Mouse (Mus musculus): ENCODE results near the gene Echdc3. TPM values are rescaled to one million over a fixed set of nuclear protein-coding genes. Genes with fewer than 3 reads are reported as not detected.

Gene Echdc3
- polyA plus RNA-seq, 2 experiments = 8.7 to 8.8 TPM

DNA sequence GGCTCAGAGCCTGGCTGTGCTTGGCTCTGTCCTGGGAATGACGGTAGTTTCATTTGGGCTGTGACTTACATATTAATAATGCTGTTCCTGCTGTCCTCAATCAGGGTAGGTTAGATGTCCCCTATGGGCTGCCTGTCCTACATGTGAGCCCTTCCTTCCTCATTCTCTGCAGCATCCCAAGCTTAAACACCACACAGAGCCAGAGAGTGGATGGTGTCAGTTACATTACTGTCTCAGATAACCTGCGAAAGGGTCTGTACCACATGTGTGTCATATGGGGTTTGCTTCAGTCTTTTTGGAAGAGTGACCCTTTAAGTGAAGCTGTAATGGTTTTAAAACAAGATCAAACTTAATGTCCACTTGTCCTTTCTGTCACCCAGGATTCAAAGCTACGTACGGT, 45.2 kb upstream of the Echdc3 start:
- Histone ChIP-seq H3K36me3 (replicated peaks; ENCODE audit: control insufficient read depth, insufficient read depth, low read depth) (no peaks in the 10 kb centered on the region), H3K4me3 (ENCODE audit: insufficient read depth in 1 of 2, low read depth in 2 of 2, low read length in 2 of 2) (no peak overlapping the region), H3K4me1 (replicated peaks; ENCODE audit: control insufficient read depth in 2 of 2, insufficient read depth in 2 of 2, low read length in 1 of 2) (peaks cover 5 to 7% of the 10 kb centered on the region in 2 experiments), H3K9ac (replicated peaks) (no peak overlapping the region), H3K27me3 (ENCODE audit: control insufficient read depth, insufficient read depth, low read length) (no peaks in the 10 kb centered on the region), H3K4me2 (ENCODE audit: low read depth) (no peak overlapping the region), H3K27ac (no peak overlapping the region), H3K9me3 (ENCODE audit: control insufficient read depth, low read length) (no peaks in the 10 kb centered on the region)
- DNase-seq (ENCODE audit: low read depth in 3 of 3, low spot score in 3 of 3) = no peak
- 88% methylated on average over 4 of the region's 4 CpGs for WGBS (ENCODE audit: insufficient replicate concordance)
- no peak for ATAC-seq (ENCODE audit: insufficient read depth)
- TF ChIP-seq EP300 (IDR thresholded peaks at IDR 0.05; ENCODE audit: low read depth) = no peak
- no peak for TF ChIP-seq CTCF (IDR thresholded peaks at IDR 0.05; ENCODE audit: low read depth)

- Histone ChIP-seq H3K4me1 (replicated peaks; ENCODE audit: control insufficient read depth in 2 of 2, insufficient read depth in 2 of 2, low read length in 1 of 2) (peaks cover 0 to 2% of the 10 kb centered on the region in 2 experiments; a peak in 1 of 4 replicates), H3K4me3 (ENCODE audit: insufficient read depth in 1 of 2, low read depth in 2 of 2, low read length in 2 of 2) (no peak overlapping the region), H3K27ac (no peak overlapping the region), H3K4me2 (ENCODE audit: low read depth) (no peak overlapping the region), H3K9me3 (ENCODE audit: control insufficient read depth, low read length) (no peaks in the 10 kb centered on the region), H3K27me3 (ENCODE audit: control insufficient read depth, insufficient read depth, low read length) (no peaks in the 10 kb centered on the region), H3K36me3 (replicated peaks; ENCODE audit: control insufficient read depth, insufficient read depth, low read depth) (no peaks in the 10 kb centered on the region), H3K9ac (replicated peaks) (no peak overlapping the region)
- DNase-seq (ENCODE audit: low read depth in 3 of 3, low spot score in 3 of 3) (no peak), ATAC-seq (ENCODE audit: insufficient read depth) (no peak)
- TF ChIP-seq CTCF (IDR thresholded peaks at IDR 0.05; ENCODE audit: low read depth) (no peak), EP300 (IDR thresholded peaks at IDR 0.05; ENCODE audit: low read depth) (no peak)
- 45% methylated on average over 2 of the region's 2 CpGs for WGBS (ENCODE audit: insufficient replicate concordance)
Measured at GRCm38 (mm10) chr2:6257146-6257545, 44.3 kb upstream of the Echdc3 start.

- no peak for ATAC-seq (ENCODE audit: insufficient read depth)
- TF ChIP-seq CTCF (IDR thresholded peaks at IDR 0.05; ENCODE audit: low read depth) (no peak), EP300 (IDR thresholded peaks at IDR 0.05; ENCODE audit: low read depth) (no peak)
- Histone ChIP-seq H3K4me2 (ENCODE audit: low read depth) (no peak overlapping the region), H3K9me3 (ENCODE audit: control insufficient read depth, low read length) (no peaks in the 10 kb centered on the region), H3K4me3 (ENCODE audit: insufficient read depth in 1 of 2, low read depth in 2 of 2, low read length in 2 of 2) (no peak overlapping the region), H3K9ac (replicated peaks) (no peak overlapping the region), H3K27ac (no peak overlapping the region), H3K36me3 (replicated peaks; ENCODE audit: control insufficient read depth, insufficient read depth, low read depth) (no peaks in the 10 kb centered on the region), H3K27me3 (ENCODE audit: control insufficient read depth, insufficient read depth, low read length) (no peaks in the 10 kb centered on the region), H3K4me1 (replicated peaks; ENCODE audit: control insufficient read depth in 2 of 2, insufficient read depth in 2 of 2, low read length in 1 of 2) (peaks cover 0 to 2% of the 10 kb centered on the region in 2 experiments; a peak in 1 of 4 replicates)
- DNase-seq (ENCODE audit: low read depth in 3 of 3, low spot score in 3 of 3) = no peak
- 48% methylated on average over 19 of the region's 19 CpGs for WGBS (ENCODE audit: insufficient replicate concordance)
Measured at GRCm38 (mm10) chr2:6255989-6256841, 43.4 kb upstream of the Echdc3 start.

GRCm38 (mm10) chr2:6255402-6255988, 42.7 kb upstream of the Echdc3 start:
- Histone ChIP-seq H3K9ac (replicated peaks) (no peak overlapping the region), H3K27ac (no peak overlapping the region), H3K4me3 (ENCODE audit: insufficient read depth in 1 of 2, low read depth in 2 of 2, low read length in 2 of 2) (no peak overlapping the region), H3K4me1 (replicated peaks; ENCODE audit: control insufficient read depth in 2 of 2, insufficient read depth in 2 of 2, low read length in 1 of 2) (peaks cover 0 to 4% of the 10 kb centered on the region in 2 experiments; a peak in 1 of 4 replicates), H3K4me2 (ENCODE audit: low read depth) (no peak overlapping the region), H3K9me3 (ENCODE audit: control insufficient read depth, low read length) (no peaks in the 10 kb centered on the region), H3K36me3 (replicated peaks; ENCODE audit: control insufficient read depth, insufficient read depth, low read depth) (no peaks in the 10 kb centered on the region), H3K27me3 (ENCODE audit: control insufficient read depth, insufficient read depth, low read length) (no peaks in the 10 kb centered on the region)
- TF ChIP-seq CTCF (IDR thresholded peaks at IDR 0.05; ENCODE audit: low read depth) (no peak), EP300 (IDR thresholded peaks at IDR 0.05; ENCODE audit: low read depth) (no peak)
- WGBS (ENCODE audit: insufficient replicate concordance) = 85% methylated on average over 5 of the region's 5 CpGs
- no peak for ATAC-seq (ENCODE audit: insufficient read depth)
- no peak for DNase-seq (ENCODE audit: low read depth in 3 of 3, low spot score in 3 of 3)

GRCm38 (mm10) chr2:6252491-6252890, 39.7 kb upstream of the Echdc3 start:
- Histone ChIP-seq H3K27me3 (ENCODE audit: control insufficient read depth, insufficient read depth, low read length) (no peaks in the 10 kb centered on the region), H3K4me1 (replicated peaks; ENCODE audit: control insufficient read depth in 2 of 2, insufficient read depth in 2 of 2, low read length in 1 of 2) (peaks cover 0 to 4% of the 10 kb centered on the region in 2 experiments; a peak in 1 of 4 replicates), H3K27ac (no peak overlapping the region), H3K9ac (replicated peaks) (no peak overlapping the region), H3K4me2 (ENCODE audit: low read depth) (no peak overlapping the region), H3K36me3 (replicated peaks; ENCODE audit: control insufficient read depth, insufficient read depth, low read depth) (no peaks in the 10 kb centered on the region), H3K9me3 (ENCODE audit: control insufficient read depth, low read length) (no peaks in the 10 kb centered on the region), H3K4me3 (ENCODE audit: insufficient read depth in 1 of 2, low read depth in 2 of 2, low read length in 2 of 2) (no peak overlapping the region)
- DNase-seq (ENCODE audit: low read depth in 3 of 3, low spot score in 3 of 3) (no peak), ATAC-seq (ENCODE audit: insufficient read depth) (no peak)
- TF ChIP-seq EP300 (IDR thresholded peaks at IDR 0.05; ENCODE audit: low read depth) (no peak), CTCF (IDR thresholded peaks at IDR 0.05; ENCODE audit: low read depth) (no peak)
- 71% methylated on average over 3 of the region's 3 CpGs for WGBS (ENCODE audit: insufficient replicate concordance)

Data from liver, embryonic 14.5 days (tissue).